Mouse (Mus musculus): ENCODE measurements at regions not wholly inside any gene's neighbourhood (a gene's known extent, or its start where the extent isn't known, plus 50 kb on each side); places are given as distances from the start of the nearest gene placed in this dataset.

- H3K27me3 ChIP-seq (ENCODE audit: control insufficient read depth, insufficient read depth, low read length) = peaks cover 2% of the 10 kb centered on the region; the same call in 1 of the 2 replicates
- H3K4me3 ChIP-seq (ENCODE audit: low read depth, low read length) = no peak overlapping the region
- no peak overlapping the region for H3K4me2 ChIP-seq (replicated peaks; ENCODE audit: low read depth, low read length)
- no peak for DNase-seq (ENCODE audit: low spot score)
- no peaks in the 10 kb centered on the region for H3K9me3 ChIP-seq (ENCODE audit: control insufficient read depth, low read length)
- ATAC-seq (ENCODE audit: low FRiP score) = no peak
- H3K4me1 ChIP-seq (replicated peaks; ENCODE audit: control insufficient read depth, insufficient read depth, low read length) = no peaks in the 10 kb centered on the region
- H3K9ac ChIP-seq (ENCODE audit: low read depth, low read length) = no peak overlapping the region
- 92% methylated on average over 6 of the region's 6 CpGs for WGBS
- no peak overlapping the region for H3K27ac ChIP-seq (ENCODE audit: low read depth, low read length)
- no peaks in the 10 kb centered on the region for H3K36me3 ChIP-seq (ENCODE audit: control insufficient read depth, insufficient read depth, low read length)
Observed at GRCm38 (mm10) chr7:129791450-129791820, 199.8 kb downstream of the Wdr11 start.

DNA sequence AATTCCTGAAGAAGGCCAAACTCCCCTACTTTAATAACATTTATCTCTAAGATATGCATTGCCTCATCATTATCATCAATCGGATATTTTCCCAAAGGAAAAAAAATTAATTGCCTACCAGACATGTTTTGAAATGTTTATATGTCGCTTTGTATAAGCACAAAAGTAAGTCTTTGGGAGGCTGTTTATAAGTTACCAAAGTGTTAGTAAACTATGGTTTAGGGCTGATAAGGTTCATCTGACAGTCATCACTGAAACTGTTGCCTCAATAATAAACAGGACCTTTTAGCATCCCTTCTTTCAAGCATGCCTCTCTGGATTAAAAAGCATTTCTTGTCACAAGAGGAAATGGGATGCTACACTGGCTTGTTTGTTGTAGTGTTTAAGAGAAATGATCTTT is 202.1 kb downstream of the Wdr11 start:
- Histone ChIP-seq H3K4me2 (replicated peaks; ENCODE audit: low read depth, low read length) (no peak overlapping the region), H3K27me3 (ENCODE audit: control insufficient read depth, insufficient read depth, low read length) (peaks cover 2% of the 10 kb centered on the region; the same call in 1 of the 2 replicates), H3K4me1 (replicated peaks; ENCODE audit: control insufficient read depth, insufficient read depth, low read length) (no peaks in the 10 kb centered on the region), H3K27ac (ENCODE audit: low read depth, low read length) (no peak overlapping the region), H3K4me3 (ENCODE audit: low read depth, low read length) (no peak overlapping the region), H3K36me3 (ENCODE audit: control insufficient read depth, insufficient read depth, low read length) (no peaks in the 10 kb centered on the region), H3K9me3 (ENCODE audit: control insufficient read depth, low read length) (no peaks in the 10 kb centered on the region), H3K9ac (ENCODE audit: low read depth, low read length) (no peak overlapping the region)
- no peak for ATAC-seq (ENCODE audit: low FRiP score)
- no peak for DNase-seq (ENCODE audit: low spot score)
- 94% methylated on average over 2 of the region's 2 CpGs for WGBS

GRCm38 (mm10) chr7:129794276-129794675 is 202.6 kb downstream of the Wdr11 start:
- H3K27ac ChIP-seq (ENCODE audit: low read depth, low read length) = no peak overlapping the region
- H3K9me3 ChIP-seq (ENCODE audit: control insufficient read depth, low read length) = no peaks in the 10 kb centered on the region
- no peaks in the 10 kb centered on the region for H3K4me1 ChIP-seq (replicated peaks; ENCODE audit: control insufficient read depth, insufficient read depth, low read length)
- peaks cover 2% of the 10 kb centered on the region; the same call in 1 of the 2 replicates for H3K27me3 ChIP-seq (ENCODE audit: control insufficient read depth, insufficient read depth, low read length)
- 62% methylated on average over 5 of the region's 5 CpGs for WGBS
- no peak for ATAC-seq (ENCODE audit: low FRiP score)
- no peak overlapping the region for H3K9ac ChIP-seq (ENCODE audit: low read depth, low read length)
- no peak overlapping the region for H3K4me2 ChIP-seq (replicated peaks; ENCODE audit: low read depth, low read length)
- DNase-seq (ENCODE audit: low spot score) = no peak
- no peak overlapping the region for H3K4me3 ChIP-seq (ENCODE audit: low read depth, low read length)
- no peaks in the 10 kb centered on the region for H3K36me3 ChIP-seq (ENCODE audit: control insufficient read depth, insufficient read depth, low read length)

- Histone ChIP-seq H3K36me3 (ENCODE audit: control insufficient read depth, insufficient read depth, low read length) (no peaks in the 10 kb centered on the region), H3K9me3 (ENCODE audit: control insufficient read depth, low read length) (no peaks in the 10 kb centered on the region), H3K4me2 (replicated peaks; ENCODE audit: low read depth, low read length) (no peak overlapping the region), H3K4me3 (ENCODE audit: low read depth, low read length) (no peak overlapping the region), H3K4me1 (replicated peaks; ENCODE audit: control insufficient read depth, insufficient read depth, low read length) (no peaks in the 10 kb centered on the region), H3K27me3 (ENCODE audit: control insufficient read depth, insufficient read depth, low read length) (no peaks in the 10 kb centered on the region), H3K9ac (ENCODE audit: low read depth, low read length) (no peak overlapping the region), H3K27ac (ENCODE audit: low read depth, low read length) (no peak overlapping the region)
- ATAC-seq (ENCODE audit: low FRiP score) (no peak), DNase-seq (ENCODE audit: low spot score) (no peak)
- WGBS = 90% methylated on average over 5 of the region's 5 CpGs
Observed at GRCm38 (mm10) chr7:129798525-129798924, 206.9 kb downstream of the Wdr11 start.

- no peak overlapping the region for H3K9ac ChIP-seq (ENCODE audit: low read depth, low read length)
- ATAC-seq (ENCODE audit: low FRiP score) (no peak), DNase-seq (ENCODE audit: low spot score) (no peak)
- no peaks in the 10 kb centered on the region for H3K27me3 ChIP-seq (ENCODE audit: control insufficient read depth, insufficient read depth, low read length)
- 76% methylated on average over 6 of the region's 6 CpGs for WGBS
- no peak overlapping the region for H3K27ac ChIP-seq (ENCODE audit: low read depth, low read length)
- H3K36me3 ChIP-seq (ENCODE audit: control insufficient read depth, insufficient read depth, low read length) = no peaks in the 10 kb centered on the region
- no peaks in the 10 kb centered on the region for H3K9me3 ChIP-seq (ENCODE audit: control insufficient read depth, low read length)
- no peaks in the 10 kb centered on the region for H3K4me1 ChIP-seq (replicated peaks; ENCODE audit: control insufficient read depth, insufficient read depth, low read length)
- H3K4me2 ChIP-seq (replicated peaks; ENCODE audit: low read depth, low read length) = no peak overlapping the region
- no peak overlapping the region for H3K4me3 ChIP-seq (ENCODE audit: low read depth, low read length)
Observed at GRCm38 (mm10) chr7:129800461-129800867, 208.8 kb downstream of the Wdr11 start.

DNA sequence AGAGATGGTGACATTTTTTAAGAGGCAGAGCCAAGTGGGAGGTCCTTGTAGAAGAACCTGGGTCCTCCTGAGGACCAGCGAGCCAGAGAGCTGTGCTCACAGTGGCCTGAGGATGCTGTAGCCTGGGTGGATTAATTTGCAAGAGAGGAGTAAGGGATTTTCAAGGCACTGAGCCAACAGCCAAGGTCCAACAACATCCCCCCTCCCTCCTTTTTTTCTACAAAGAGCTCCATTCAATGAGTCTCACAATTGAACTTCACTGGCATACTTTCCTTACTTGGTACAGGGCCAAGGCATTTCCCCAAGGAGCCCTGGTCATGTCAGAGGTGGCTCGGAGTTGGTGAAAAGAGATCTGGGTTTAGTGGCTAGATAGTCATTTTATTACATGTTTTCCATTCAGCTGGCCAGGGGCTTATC is 209.8 kb downstream of the Wdr11 start:
- H3K4me1 ChIP-seq (replicated peaks; ENCODE audit: control insufficient read depth, insufficient read depth, low read length) = no peaks in the 10 kb centered on the region
- H3K4me3 ChIP-seq (ENCODE audit: low read depth, low read length) = no peak overlapping the region
- 79% methylated on average over 2 of the region's 2 CpGs for WGBS
- H3K4me2 ChIP-seq (replicated peaks; ENCODE audit: low read depth, low read length) = no peak overlapping the region
- no peaks in the 10 kb centered on the region for H3K27me3 ChIP-seq (ENCODE audit: control insufficient read depth, insufficient read depth, low read length)
- no peak for DNase-seq (ENCODE audit: low spot score)
- no peak overlapping the region for H3K9ac ChIP-seq (ENCODE audit: low read depth, low read length)
- H3K9me3 ChIP-seq (ENCODE audit: control insufficient read depth, low read length) = no peaks in the 10 kb centered on the region
- no peaks in the 10 kb centered on the region for H3K36me3 ChIP-seq (ENCODE audit: control insufficient read depth, insufficient read depth, low read length)
- H3K27ac ChIP-seq (ENCODE audit: low read depth, low read length) = no peak overlapping the region
- ATAC-seq (ENCODE audit: low FRiP score) = no peak

DNA sequence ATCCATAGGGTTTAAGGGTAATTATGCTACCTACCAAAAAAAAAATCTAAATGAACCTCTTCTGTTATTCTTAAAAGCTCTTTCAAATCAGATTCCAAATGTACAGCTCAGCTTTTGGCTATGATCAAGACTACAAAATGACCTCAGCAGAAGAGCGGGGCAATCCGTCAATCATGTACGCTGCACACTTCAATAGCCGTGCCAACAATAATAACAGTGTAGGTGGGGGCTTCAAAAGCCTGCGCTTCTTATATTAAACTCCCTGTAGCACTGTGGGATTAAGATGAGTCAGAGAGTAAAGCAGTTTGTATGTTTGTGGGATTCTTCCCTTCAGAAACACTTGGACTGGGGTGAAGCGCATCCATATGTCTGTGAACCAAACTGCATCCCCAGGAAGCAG is 210.5 kb downstream of the Wdr11 start:
- ATAC-seq (ENCODE audit: low FRiP score) (no peak), DNase-seq (ENCODE audit: low spot score) (no peak)
- Histone ChIP-seq H3K9me3 (ENCODE audit: control insufficient read depth, low read length) (no peaks in the 10 kb centered on the region), H3K27ac (ENCODE audit: low read depth, low read length) (no peak overlapping the region), H3K36me3 (ENCODE audit: control insufficient read depth, insufficient read depth, low read length) (no peaks in the 10 kb centered on the region), H3K4me3 (ENCODE audit: low read depth, low read length) (no peak overlapping the region), H3K27me3 (ENCODE audit: control insufficient read depth, insufficient read depth, low read length) (no peaks in the 10 kb centered on the region), H3K4me1 (replicated peaks; ENCODE audit: control insufficient read depth, insufficient read depth, low read length) (no peaks in the 10 kb centered on the region), H3K4me2 (replicated peaks; ENCODE audit: low read depth, low read length) (no peak overlapping the region), H3K9ac (ENCODE audit: low read depth, low read length) (no peak overlapping the region)
- WGBS = 79% methylated on average over 6 of the region's 6 CpGs

DNA sequence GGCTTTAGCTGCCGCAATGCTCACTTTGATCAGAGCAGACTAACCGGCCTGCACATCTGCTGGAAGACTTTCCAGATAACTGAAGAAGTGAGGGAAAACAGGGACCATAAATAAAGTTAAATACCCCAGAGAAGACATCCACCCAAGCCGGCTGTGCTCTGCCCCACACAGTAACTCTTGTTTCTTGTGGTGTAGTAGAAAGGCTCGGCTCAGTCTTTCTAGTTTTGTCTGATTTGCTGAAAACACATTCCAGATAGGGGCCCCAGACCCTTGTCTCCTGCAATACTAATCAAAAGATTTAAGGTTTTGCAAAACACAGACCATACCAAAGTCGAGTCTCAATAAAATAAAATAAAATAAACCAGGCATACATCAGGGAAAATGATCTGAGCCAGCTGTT is 213.7 kb downstream of the Wdr11 start:
- H3K4me1 ChIP-seq (replicated peaks; ENCODE audit: control insufficient read depth, insufficient read depth, low read length) = no peaks in the 10 kb centered on the region
- no peak overlapping the region for H3K9ac ChIP-seq (ENCODE audit: low read depth, low read length)
- no peak overlapping the region for H3K4me3 ChIP-seq (ENCODE audit: low read depth, low read length)
- no peak for DNase-seq (ENCODE audit: low spot score)
- WGBS = 78% methylated on average over 5 of the region's 5 CpGs
- no peaks in the 10 kb centered on the region for H3K27me3 ChIP-seq (ENCODE audit: control insufficient read depth, insufficient read depth, low read length)
- no peaks in the 10 kb centered on the region for H3K36me3 ChIP-seq (ENCODE audit: control insufficient read depth, insufficient read depth, low read length)
- H3K9me3 ChIP-seq (ENCODE audit: control insufficient read depth, low read length) = no peaks in the 10 kb centered on the region
- ATAC-seq (ENCODE audit: low FRiP score) = no peak
- no peak overlapping the region for H3K27ac ChIP-seq (ENCODE audit: low read depth, low read length)
- no peak overlapping the region for H3K4me2 ChIP-seq (replicated peaks; ENCODE audit: low read depth, low read length)

- 77% methylated on average over 9 of the region's 9 CpGs for WGBS
- Histone ChIP-seq H3K4me3 (ENCODE audit: low read depth, low read length) (no peak overlapping the region), H3K36me3 (ENCODE audit: control insufficient read depth, insufficient read depth, low read length) (no peaks in the 10 kb centered on the region), H3K27me3 (ENCODE audit: control insufficient read depth, insufficient read depth, low read length) (no peaks in the 10 kb centered on the region), H3K9ac (ENCODE audit: low read depth, low read length) (no peak overlapping the region), H3K9me3 (ENCODE audit: control insufficient read depth, low read length) (no peaks in the 10 kb centered on the region), H3K4me1 (replicated peaks; ENCODE audit: control insufficient read depth, insufficient read depth, low read length) (no peaks in the 10 kb centered on the region), H3K27ac (ENCODE audit: low read depth, low read length) (no peak overlapping the region), H3K4me2 (replicated peaks; ENCODE audit: low read depth, low read length) (no peak overlapping the region)
- DNase-seq (ENCODE audit: low spot score) = no peak
- no peak for ATAC-seq (ENCODE audit: low FRiP score)
Observed at GRCm38 (mm10) chr7:129810141-129810540, 218.5 kb downstream of the Wdr11 start.
